Mouse (Mus musculus) urinary bladder, postnatal 4 days (tissue): Measurements from ENCODE around the gene Catsperz.
A peak's percentile ranks its signal among the peaks of the same experiment; 100 is the strongest.
"Not testable (repeated sequence)": the region's sequence is repeated elsewhere in the genome, so short reads cannot be mapped to it uniquely, and the experiment has no call there.

Source experiments
- DNase-seq, 2 experiments: peaks; one replicate each; pipeline ENCODE4 v3.0.0; 2021 to 2022; ENCODE audit warnings: low spot score in 2 of 2

The Catsperz gene

DNA sequence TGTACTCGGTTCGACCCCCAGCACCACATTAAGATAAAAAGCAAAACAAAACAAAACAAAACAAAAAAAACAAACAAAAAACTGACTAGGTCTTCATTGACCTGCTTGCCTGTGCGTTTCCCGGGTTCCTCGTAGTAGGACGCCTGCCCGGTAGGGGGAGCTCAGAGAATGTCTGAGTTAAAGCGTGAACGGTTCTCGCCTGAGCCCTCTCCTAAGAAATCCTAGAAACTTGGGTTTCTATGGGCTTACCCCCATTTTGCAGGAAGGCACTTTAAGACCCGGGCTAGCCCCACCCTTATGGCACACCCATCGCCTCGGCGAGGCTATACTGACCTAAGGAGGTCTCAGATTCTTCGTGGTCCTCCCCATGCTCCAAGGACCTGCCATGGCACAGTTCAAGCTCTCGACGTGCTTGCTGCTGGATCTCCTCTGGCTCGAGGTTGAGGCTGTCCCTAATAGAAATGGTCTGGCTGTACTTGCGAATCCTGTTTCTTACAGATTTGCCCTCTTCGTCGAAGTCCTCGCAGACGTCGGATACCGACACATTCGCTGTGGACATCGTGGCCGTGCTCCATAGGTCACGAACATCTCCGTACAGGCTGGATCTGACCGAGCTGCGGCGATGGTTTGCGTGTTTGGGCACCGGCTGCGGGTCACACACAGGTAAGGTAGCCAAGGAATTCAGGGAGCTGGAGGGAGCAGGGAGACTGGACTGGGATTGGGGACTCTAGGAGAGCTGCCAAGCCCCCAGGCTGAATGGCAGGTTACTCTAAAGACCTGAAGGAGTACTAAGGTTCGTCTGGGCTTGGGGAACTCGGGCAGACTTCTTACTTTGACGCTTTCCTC is 496 bp downstream of the Catsperz start:
- DNase-seq, result peak; percentile 72 to 89

DNA sequence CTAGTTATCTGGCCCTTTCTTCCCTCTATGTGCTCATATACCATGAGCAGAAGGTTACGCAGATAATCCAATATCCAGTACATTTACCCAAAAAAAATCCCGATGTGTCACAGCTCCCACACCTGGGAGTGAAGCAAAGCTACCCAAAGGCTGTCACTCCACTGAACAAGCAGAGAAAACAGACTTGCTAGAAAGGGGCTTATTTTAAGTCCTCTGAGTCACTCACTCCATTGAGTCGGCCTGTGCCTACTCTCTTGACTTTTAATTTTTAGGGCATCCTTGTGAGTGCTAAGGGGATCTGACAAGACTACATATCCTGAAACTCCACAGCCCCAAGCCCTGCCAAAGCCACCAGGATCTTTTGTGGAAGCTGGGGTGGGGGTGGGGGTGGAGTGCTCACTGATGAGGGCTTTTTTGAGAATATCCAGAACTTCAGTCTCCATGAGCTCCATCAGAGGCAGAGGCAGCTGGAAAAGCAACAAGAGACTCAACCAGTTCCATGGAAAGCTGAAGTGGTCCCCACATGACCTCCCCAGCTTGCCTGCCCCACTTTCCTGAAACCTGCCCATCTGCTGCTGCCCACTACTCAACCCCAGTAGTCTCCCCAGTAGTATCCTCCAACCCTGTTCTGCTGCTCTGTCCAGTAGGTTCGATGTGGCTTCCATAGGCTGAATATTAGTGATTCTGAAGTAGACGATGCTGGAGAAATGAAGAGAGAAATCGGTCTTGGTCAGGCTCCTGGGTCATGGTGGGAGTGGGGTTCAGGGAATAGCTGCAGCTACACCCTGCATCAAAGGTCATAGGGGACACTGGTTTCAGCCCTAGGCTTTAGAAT is 2.1 kb downstream of the Catsperz start:
- no peak for DNase-seq

DNA sequence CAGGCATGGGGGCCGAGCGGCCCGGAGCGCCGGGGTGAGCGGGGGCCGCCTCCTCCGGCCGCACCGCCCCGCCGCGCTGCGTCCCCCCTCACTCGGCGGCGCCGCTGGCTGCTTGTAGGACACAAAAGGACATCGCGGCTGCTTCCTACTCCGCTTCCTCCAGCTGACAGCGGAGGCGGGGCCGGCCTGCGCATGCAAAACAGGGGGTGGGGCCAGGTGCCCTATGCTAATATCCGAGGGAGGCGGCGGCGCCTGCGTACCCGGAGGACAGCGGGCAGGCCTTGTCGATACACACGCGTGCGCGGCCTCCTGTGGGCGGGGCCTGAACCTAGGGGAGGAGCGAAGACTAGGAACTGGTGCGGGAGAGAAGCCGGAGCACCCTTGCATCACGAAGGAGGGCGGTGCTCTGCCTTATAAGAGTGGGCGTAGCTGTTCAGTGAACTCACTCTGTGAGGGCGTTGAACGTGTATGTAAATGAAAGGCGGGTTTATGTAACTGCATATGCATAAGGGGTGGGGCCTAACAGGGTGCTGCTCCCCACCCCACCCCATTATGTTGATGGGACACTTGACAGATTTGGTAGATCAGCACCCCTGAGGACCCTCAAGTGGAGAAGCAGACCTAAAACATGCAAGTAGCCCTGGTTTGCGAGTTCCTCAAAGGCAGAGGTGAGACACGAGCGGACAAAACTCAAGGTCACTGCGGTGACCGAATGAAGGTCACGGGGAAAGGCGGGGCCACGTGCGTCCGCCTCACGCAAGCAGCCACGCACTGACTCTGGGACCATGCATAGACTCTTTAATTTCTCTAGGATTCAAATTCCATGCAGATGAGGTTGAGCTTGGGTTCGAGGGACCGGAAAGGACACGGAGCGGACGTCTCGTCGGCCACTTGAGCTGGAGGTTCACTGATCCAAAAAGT is 3.3 kb downstream of the Catsperz start, which contains the start of gene Esrra:
Esrra (minus strand) TSS at position 167 of the 921 bp plus-strand sequence.
- DNase-seq, result peak; percentile 100

DNA sequence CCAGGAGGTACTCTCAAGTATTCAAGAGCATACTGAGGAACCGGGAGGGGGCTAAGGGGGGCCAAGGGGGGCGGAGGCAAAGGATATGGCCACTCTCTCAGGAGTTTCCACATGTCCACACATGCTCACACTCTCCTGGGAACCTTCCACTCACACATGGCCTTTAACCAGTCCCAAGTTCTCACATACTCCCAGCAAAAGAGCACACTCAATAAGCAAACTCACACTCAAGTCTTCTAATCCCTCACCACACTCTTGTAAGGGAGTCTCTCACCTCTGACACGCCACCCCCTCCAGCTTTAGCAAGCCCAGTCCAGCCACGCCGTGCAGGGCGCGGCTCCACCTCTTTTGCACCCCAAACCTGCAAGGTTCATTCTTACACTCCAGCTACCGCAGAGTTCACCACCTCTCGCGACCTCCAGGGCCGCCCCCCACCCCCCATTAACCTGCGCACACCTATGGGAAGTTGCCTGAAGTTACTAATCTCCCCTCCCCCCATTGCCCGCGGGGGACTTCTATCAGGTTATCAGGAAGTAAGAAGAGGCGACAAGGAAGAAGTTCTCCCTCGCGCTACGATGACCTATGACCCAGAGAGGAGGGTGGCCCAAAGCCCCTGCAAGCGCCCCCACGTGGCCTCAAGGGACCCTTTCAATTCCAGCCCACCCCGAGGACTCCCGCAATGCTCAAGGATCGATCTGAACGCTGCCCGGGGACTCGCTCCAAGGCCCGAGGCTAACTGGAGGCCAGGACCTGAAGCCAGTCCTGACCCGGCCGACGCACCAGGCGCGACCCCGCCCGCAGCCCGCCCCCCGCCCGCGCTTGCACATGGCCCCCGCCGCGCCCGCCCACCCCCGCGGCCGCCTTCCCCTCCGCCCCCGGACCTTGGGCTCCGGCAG is 4.2 kb downstream of the Catsperz start:
- DNase-seq, result no peak

DNA sequence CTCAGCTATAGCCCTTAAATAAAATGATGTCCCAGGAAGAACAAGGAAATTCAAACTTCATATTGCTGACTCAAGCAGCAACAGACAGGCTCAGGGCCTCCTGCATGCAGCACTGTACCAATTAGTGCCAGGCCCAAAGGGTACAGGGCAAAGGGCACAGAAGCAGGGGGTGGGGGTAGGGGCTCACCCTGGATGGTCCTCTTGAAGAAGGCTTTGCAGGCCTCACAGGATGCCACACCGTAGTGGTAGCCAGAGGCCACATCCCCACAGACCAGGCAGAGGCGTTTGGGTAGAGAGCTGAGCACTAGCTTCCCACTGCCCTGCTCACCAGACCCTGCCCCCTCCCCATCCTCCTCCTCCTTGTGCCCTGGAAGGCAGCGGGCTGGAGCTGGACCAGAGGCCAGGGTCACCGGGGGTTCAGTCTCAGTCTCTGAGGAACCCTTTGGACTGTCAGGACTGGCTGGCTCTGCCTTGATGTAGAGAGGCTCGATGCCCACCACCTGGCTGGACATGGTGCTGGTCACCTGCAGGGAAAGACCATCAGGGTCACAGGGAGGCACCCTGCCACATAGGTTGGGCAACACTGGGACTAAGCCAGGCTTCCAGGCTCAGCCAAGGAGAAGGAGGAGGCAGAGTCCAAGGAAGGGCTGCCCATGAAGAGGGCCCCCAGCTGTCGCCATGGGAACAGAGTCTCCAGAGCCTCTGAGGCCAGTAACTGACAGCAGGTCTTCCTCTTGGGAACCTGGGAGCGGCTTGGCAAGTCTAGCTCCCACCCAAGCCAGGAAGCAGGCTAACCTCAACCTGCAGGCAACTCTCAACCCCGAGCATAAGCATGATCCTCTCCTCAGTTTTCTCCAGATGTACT is 5.1 kb downstream of the Catsperz start:
- no peak for DNase-seq

DNA sequence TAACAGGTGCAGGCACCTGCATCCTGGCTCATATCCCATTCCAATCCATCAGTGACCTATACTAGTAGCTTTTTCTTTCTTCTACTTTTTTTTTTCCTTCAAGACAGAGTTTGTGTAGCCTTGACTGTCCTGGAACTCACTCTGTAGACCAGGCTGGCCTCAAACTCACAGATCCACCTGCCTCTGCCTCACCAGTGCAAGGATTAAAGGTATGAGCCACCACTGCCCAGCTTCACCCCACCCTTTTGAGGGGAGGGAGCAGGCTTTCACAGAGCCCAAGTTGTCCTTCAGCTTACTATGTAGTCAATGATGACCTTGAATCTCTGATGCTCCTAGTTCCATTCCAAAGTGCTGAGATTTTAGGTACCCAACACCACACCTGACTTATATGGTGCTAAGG is 5.7 kb downstream of the Catsperz start:
- no peak for DNase-seq

DNA sequence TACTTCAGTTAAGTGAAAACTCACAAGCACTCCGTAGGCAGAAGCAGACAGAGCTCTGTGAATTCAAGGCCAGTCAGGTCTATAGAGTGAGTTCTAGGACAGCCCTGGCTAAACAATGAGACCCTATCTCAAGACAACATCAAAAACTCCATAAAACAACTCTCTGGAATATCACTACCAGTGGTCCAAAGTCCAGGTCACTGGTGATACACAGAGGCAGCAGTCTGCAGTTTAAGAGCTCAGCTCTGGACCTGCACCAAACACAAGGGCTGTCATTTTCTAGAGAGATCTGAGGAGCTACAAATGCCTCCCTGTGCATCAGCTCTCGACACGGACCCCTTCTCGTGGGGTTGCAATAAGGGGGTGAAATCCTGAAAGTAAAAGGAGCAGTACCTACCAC is 6.9 kb downstream of the Catsperz start:
- no peak for DNase-seq

DNA sequence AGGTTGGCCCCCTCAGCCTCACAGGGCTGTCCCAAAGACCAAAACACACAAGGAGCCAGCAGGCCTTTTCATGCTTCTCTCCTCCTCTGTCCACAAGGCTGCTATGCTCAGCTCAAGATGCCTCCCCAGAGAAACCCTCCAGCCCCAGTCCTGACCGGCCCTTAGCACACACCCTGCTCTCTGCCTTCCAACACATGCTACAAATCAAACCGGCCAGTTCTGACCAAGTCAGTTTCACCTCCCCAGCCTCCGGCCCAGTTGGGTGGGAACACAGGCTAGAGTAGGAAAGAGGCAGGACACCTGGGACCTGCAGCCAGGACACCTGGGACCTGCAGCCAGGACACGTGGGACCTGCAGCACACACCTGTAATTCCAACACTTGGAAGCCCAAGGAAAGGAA is 8.7 kb downstream of the Catsperz start:
- DNase-seq, result no peak

DNA sequence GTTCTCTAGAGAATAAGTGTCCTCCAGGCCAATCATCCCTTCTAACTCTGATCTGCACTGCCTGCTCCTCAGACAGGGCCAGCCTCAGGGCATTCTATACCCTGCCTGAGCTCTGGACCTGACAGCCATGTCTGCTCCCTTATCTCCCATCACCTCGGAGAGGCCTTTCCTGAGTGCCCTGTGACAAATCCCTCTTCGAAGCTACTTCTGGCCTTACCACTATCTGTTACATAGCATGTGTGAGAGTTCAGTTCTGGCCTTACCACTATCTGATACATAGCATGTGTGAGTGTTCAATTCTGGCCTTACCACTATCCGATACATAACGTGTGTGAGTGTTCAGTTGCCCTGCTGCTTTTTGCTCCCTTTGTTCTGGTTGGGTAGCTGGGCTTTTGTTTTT is 9.9 kb downstream of the Catsperz start:
- DNase-seq, result no peak

DNA sequence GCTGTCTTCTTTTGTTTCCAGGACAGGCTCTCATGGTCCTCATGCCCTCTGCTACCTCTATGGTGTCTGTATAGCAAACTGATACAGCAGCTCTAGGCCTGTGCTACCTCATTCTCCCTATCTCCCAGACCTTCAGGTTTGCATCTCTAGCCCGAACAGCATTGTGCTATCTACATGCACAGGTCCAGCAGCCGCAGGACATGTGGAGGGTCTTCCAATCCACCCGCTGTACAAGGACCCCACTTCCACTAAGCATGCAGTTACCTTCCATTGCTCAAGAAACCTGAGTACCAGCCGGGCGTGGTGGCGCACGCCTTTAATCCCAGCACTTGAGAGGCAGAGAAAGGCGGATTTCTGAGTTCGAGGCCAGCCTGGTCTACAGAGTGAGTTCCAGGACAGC is 10.6 kb downstream of the Catsperz start:
- no peak for DNase-seq

DNA sequence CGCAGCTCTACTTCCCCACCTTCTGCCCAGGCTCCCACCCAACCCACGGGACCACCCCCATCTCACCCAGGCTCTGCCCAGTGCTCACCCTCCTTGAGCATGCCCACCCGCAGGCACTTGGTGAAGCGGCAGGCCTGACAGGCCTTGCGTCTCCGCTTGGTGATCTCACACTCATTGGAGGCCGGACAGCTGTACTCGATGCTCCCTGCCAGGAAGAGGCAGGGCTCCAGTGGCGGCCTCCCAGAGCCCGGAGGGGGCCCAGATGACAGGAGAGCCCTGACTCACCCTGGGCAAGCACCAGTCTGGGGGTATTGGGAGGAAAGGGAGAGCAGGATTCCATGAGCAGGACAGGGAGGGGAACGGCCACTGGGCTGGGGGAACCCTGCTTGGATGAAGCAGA is 11.2 kb downstream of the Catsperz start:
- DNase-seq, result no peak

DNA sequence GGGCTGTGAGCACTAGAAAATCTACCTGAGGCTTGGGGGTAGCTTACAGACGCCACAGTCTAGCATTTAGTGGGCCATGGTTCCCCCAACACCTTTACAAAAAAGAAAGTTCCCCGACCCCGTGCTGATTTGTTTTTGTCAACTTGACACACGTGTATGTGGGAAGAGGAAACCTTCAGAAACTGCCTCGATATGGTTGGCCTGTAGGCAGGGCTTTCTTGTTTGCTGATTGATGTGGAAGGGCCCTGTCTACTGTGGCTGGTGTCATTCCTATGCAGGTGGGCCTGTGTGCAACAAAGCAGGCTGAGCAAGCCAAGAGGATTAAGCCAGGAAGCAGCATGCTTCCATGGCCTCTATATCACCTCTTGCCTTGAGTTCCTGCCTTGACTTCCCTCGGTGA is 12.1 kb downstream of the Catsperz start:
- no peak for DNase-seq

DNA sequence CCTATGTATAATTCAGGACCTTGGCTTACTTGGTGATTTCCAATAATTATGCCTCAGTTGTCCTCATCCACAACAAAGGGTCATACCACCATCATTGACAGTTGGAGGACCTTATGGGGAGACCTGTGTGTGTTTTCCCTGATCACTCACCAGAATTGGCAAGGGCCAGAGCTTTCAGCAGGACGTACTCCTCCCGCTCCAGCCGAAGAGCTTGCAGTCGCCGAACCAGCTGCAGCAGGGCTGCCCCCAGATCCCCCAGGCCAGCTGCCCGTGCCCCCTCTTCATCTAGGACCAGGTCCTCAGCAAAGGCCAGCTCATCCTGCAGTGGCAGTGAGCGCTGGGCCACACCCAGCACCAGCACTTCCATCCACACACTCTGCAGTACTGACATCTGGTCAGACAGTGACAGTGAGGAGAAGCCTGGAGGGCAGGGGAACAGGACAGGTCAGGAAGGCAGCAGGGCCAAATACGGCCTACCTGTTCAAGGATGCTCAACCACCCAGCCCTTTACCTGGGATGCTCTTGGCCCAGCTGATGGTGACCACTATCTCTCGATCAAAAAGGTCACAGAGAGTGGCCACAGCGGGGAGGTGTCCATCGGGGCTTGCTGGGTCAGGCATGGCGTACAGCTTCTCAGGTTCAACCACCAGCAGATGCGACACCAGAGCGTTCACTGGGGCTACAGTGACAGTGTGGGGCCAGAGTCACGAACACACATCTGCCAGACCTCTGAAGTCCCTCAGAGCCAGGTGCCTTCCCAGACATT is 12.8 kb downstream of the Catsperz start:
- no peak for DNase-seq

DNA sequence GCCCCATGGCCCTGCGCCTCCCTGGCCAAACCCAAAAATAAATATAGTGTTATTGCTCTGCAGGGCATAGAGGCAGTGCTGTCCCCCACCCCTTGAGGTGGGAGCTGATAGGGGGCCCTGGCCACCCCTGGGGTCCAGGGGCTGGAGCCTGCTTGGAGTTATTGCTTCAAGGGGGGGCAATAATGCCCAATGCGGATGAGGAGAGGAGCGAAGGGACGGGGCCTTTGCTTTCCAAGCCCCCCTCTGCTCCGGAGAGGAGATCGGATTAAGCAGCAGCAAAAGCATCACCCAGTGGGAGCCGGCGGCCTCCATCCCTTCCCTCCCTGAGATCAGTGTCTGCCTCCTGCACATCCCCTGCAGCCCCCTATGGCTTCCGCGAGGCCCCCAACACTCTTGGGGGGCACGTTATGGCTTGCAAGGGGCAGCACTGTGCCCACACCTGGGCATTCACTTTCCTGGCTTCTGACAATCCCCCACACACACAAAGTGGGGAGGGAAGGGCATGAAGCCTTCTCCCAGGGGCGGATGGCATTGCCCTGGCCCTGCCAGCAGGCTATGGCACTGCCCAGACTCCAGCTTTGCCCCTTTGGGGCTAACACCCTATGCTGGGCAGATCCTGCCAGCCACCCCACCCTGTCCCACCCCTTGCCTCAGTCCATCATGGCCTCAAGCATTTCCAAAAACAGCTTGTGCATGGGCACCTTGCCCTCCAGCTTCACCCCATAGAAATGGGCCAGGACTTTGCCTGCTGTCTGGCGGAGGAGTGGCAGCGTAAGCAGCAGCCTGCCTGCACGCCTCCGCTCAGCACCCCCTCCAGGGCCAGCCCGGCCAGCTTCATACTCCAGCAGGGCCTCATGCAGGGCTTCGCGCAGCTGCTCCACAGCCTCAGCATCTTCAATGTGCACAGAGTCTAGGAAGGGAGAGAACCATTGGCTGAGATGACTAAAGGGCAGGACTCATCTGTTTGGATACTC is 13.8 kb downstream of the Catsperz start:
- DNase-seq, result no peak

DNA sequence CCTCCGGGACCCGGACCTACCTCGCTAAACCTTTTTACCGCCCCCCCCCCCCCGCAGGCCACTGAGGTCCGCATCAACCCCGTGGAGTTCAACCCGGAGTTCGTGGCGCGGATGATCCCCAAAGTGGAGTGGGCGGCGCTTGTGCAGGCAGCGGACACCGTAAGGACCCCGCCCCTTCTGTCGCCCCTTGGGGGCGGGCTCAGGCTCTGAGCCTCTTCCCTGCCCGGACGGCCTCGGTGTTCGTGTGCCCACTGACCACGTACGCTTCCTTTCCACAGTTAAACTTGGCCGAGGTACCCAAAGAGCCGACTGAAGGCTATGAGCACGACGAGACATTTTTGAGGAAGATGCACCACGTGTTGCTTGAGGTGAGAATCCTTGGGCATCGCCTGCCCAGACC is 14.9 kb downstream of the Catsperz start:
- not testable (repeated sequence) for DNase-seq

DNA sequence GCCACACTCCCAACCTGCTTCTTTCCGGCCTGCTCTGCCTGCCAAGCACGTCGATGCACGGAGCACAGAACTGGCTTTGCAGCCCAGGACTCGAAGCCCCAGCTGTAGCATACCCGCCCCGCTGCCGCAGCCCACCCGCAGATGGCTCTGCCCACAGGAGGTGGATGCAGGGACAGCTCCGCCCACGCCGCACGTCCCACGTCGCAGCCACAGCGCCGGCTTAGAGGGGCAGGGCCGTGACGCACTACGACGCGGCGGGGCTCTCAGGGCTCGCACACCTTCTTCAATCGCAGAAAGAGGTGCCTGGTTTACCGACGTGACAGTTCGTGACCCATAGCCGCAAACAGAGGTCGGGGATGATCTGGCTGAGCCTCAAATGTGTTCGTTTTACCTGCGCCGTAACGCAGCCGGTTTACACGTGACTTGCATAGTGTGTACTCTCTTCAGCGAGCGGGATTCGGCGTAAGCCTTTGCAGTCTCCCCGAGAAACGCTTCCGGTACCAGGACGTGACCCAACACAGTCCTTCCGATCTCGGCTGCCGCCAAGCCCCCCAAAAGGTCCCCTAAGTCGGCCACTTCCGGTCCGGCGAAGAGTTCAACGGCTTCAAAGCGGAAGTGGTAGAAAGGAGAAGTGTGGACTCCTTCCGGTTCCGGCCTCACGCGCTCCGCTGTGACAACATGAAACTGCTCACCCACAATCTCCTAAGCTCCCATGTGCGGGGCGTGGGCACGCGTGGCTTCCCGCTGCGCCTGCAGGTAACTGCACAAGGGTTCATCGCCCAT is 15.5 kb downstream of the Catsperz start, which contains the start of the genes Trmt112 and Prdx5:
Trmt112 (plus strand) TSS at position 192 of the 783 bp plus-strand sequence.
Prdx5 (minus strand) TSS at position 600 of the 783 bp plus-strand sequence.
- peak; percentile 87 to 90 for DNase-seq

DNA sequence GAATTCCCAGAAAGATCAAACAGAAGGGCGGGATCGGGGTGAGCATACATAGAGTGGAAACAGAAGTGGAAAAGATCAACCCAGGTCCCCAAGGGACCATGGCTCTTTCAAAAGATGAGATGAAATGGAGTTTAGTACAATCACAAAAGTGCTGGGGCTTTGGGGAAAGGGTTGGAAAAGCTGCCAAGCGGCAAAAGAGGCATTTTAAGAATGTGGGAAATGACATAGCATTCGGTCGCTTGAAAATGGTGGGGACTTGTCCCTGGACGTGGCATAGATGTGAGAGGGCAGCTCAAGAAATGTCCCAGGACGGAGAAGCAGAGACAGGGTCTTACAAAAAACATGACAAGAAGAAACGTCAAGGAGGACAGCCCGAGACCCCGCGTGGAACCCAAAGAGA is 16.2 kb downstream of the Catsperz start:
- DNase-seq, result no peak
